Mouse (Mus musculus) neural tube, embryonic 12.5 days (tissue): ENCODE measurements around the gene A330070K13Rik. TPM values are rescaled to one million over a fixed set of nuclear protein-coding genes. Genes with fewer than 3 reads are reported as not detected.

Source experiments
- polyA plus RNA-seq: library from polyadenylated mRNA; unstranded; fragments of >200 nt; fragmentation: Nextera tagmentation; extraction: Ambion mirVana; gene quantifications from 2 replicates; pipeline ENCODE4 v1.2.1, GENCODE M21; 2016

Gene A330070K13Rik
- polyA plus RNA-seq, 1 experiment from 2014 or later = not detected

Other genes starting within 250 kb of the A330070K13Rik start
- gene Kctd7, start 239.8 kb downstream of the A330070K13Rik start, polyA plus RNA-seq = 12.2 and 12.6 TPM in 2 replicates
- 34.3 and 35.2 TPM in 2 replicates for gene Rabgef1, start 212.8 kb downstream of the A330070K13Rik start, polyA plus RNA-seq
- 30.7 and 31.6 TPM in 2 replicates for gene Tmem248, start 167.6 kb downstream of the A330070K13Rik start, polyA plus RNA-seq
- gene Sbds, start 129.1 kb downstream of the A330070K13Rik start, polyA plus RNA-seq = 75.5 and 76.7 TPM in 2 replicates
- gene Tyw1, start 129.0 kb downstream of the A330070K13Rik start, polyA plus RNA-seq = 27.7 and 29.5 TPM in 2 replicates
- gene Caln1, start 15.2 kb downstream of the A330070K13Rik start, polyA plus RNA-seq = 1.9 and 2.6 TPM in 2 replicates